20 mouse cellular contexts compared by ENCODE assay signal in the genomic region with DNA sequence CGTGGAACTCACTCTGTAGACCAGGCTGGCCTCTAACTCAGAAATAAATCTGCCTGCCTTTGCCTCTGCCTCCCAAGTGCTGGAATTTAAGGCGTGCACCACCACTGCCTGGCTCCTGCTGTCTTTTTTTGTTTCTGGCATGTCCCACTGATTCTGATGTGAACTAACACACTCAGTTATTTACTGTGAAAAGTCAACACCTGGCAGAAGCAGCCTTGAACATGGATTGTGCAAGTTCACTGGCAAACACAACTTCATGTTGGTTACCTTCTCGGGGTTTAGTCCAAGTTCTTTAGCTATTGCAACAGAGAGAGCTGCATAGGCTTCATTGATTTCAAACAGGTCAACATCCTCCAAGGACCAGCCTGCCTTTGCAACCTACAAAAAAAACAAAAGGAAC. TPM values are rescaled to one million over a fixed set of nuclear protein-coding genes. Genes with fewer than 3 reads are reported as not detected.
A peak's percentile ranks its signal among the peaks of the same experiment; 100 is the strongest.
DNase-seq lines count a peak whose midpoint lies in the region; ATAC-seq and TF ChIP-seq lines count a peak whose summit lies in the region.
"Had no signal": no experiment of that assay in that cellular context is flagged by ENCODE, and none has a peak within 500 bp of the region (broad histone marks: within the 10 kb centered on the region; RNA-seq: fewer than 3 reads in every experiment).

No protein-coding gene starts in this region.

- WGBS in lung, adult 2 months: 63% methylated on average over 3 of the region's 3 CpGs
- 73% methylated on average over 3 of the region's 3 CpGs for WGBS in liver, embryonic 13.5 days (ENCODE audit: insufficient replicate concordance)
- 93% methylated on average over 3 of the region's 3 CpGs for WGBS in hindbrain, embryonic 11.5 days

- no peak for TF ChIP-seq CTCF in lung, adult 2 months (IDR thresholded peaks at IDR 0.05; ENCODE audit: insufficient read depth, low read length)

- ATAC-seq in liver, embryonic 13.5 days (ENCODE audit: low read depth): peak; percentile 43
- no peak for ATAC-seq in hindbrain, embryonic 11.5 days (ENCODE audit: low FRiP score)

- no peak overlapping the region for H3K27ac ChIP-seq in liver, embryonic 13.5 days
- no peak overlapping the region for H3K27ac ChIP-seq in hindbrain, embryonic 11.5 days (ENCODE audit: low read depth, low read length)
- H3K27ac ChIP-seq: embryonic facial prominence, embryonic 13.5 days; hindbrain, embryonic 13.5 days had no signal

- H3K9ac ChIP-seq in liver, embryonic 13.5 days: no peak overlapping the region
- H3K9ac ChIP-seq in hindbrain, embryonic 11.5 days (ENCODE audit: low read depth, low read length): no peak overlapping the region
- H3K9ac ChIP-seq: embryonic facial prominence, embryonic 13.5 days; forebrain, postnatal 0 days; hindbrain, embryonic 13.5 days had no signal

- H3K4me3 ChIP-seq in lung, adult 2 months (replicated peaks; ENCODE audit: extremely low read depth, low read depth, low read length): no peak overlapping the region
- no peak overlapping the region for H3K4me3 ChIP-seq in liver, embryonic 13.5 days (replicated peaks)
- no peak overlapping the region for H3K4me3 ChIP-seq in hindbrain, embryonic 11.5 days (ENCODE audit: low read depth, low read length)
- H3K4me3 ChIP-seq: embryonic facial prominence, embryonic 13.5 days; hindbrain, embryonic 13.5 days had no signal

- H3K9me3 ChIP-seq in liver, embryonic 13.5 days (replicated peaks): no peaks in the 10 kb centered on the region
- H3K9me3 ChIP-seq in hindbrain, embryonic 11.5 days (ENCODE audit: control insufficient read depth, low read length): no peaks in the 10 kb centered on the region
- H3K9me3 ChIP-seq: embryonic facial prominence, embryonic 13.5 days; hindbrain, embryonic 13.5 days had no signal

- no peaks in the 10 kb centered on the region for H3K27me3 ChIP-seq in liver, embryonic 13.5 days
- no peaks in the 10 kb centered on the region for H3K27me3 ChIP-seq in hindbrain, embryonic 11.5 days (ENCODE audit: control insufficient read depth, insufficient read depth, low read length)
- H3K27me3 ChIP-seq: embryonic facial prominence, embryonic 13.5 days; hindbrain, embryonic 13.5 days had no signal

- H3K36me3 ChIP-seq in liver, embryonic 13.5 days: peaks cover 68% of the 10 kb centered on the region
- H3K36me3 ChIP-seq in hindbrain, embryonic 11.5 days (ENCODE audit: control insufficient read depth, insufficient read depth, low read length): peaks cover 26% of the 10 kb centered on the region

- H3K4me1 ChIP-seq in lung, adult 2 months (ENCODE audit: control insufficient read depth, insufficient read depth, low read length): no peaks in the 10 kb centered on the region
- peaks cover 8% of the 10 kb centered on the region; the same call in 1 of the 2 replicates for H3K4me1 ChIP-seq in liver, embryonic 13.5 days (replicated peaks)
- H3K4me1 ChIP-seq in hindbrain, embryonic 11.5 days (replicated peaks; ENCODE audit: control insufficient read depth, insufficient read depth, low read length): no peaks in the 10 kb centered on the region
- H3K4me1 ChIP-seq: embryonic facial prominence, embryonic 13.5 days; hindbrain, embryonic 13.5 days had no signal

- TF ChIP-seq POLR2A in lung, adult 2 months (IDR thresholded peaks at IDR 0.05; ENCODE audit: borderline replicate concordance, extremely low read depth, low read depth, low read length): no peak

- no peak overlapping the region for H3K4me2 ChIP-seq in liver, embryonic 13.5 days
- H3K4me2 ChIP-seq in hindbrain, embryonic 11.5 days (replicated peaks; ENCODE audit: low read depth, low read length): no peak overlapping the region
- H3K4me2 ChIP-seq: embryonic facial prominence, embryonic 13.5 days; heart, embryonic 11.5 days; hindbrain, embryonic 13.5 days had no signal

- peak; percentile 26 for DNase-seq in adrenal gland, adult 2 months
- no peak for DNase-seq in adrenal gland, postnatal 4 days (ENCODE audit: low spot score in 2 of 2)
- peak; percentile 34 for DNase-seq in lung, postnatal 10 days
- no peak for DNase-seq in lung, adult 2 months
- no peak for DNase-seq in liver, embryonic 13.5 days
- DNase-seq in yolk sac, embryonic 10.5 days (ENCODE audit: low spot score): peak; percentile 25
- no peak for DNase-seq in hindbrain, embryonic 11.5 days (ENCODE audit: low spot score)
- no peak for DNase-seq in heart, adult 9 months (ENCODE audit: low spot score in 2 of 2)
- DNase-seq: cerebellum, adult 11 months; cerebellum, postnatal 14 days; forebrain, postnatal 0 days; gastrocnemius, postnatal 36 days; heart, postnatal 10 days; kidney, postnatal 36 days; right cerebral cortex, adult 18-20 months; thymus, postnatal 25 days had no signal

RNA-seq across cellular contexts. Expression of a gene that starts 8.9 kb away (rescaled TPM):
- 10 to 100 TPM; 59.6 to 81.3 TPM for total RNA-seq in adrenal gland, adult 2 months (2021)
- polyA plus RNA-seq in adrenal gland, adult 2 months (2012; rRNA removed): 24.1 and 26.7 TPM in 2 replicates
- 10 to 100 TPM; 86.7 to 89.9 TPM for total RNA-seq in adrenal gland, postnatal 4 days (2021)
- 18.8 and 19.3 TPM in 2 replicates for polyA plus RNA-seq in lung, adult 2 months (2012; rRNA removed)
- 184 and 197 TPM in 2 replicates for polyA plus RNA-seq in liver, embryonic 13.5 days (2015; fragmentation: Nextera tagmentation; extraction: Ambion mirVana)
- polyA plus RNA-seq in hindbrain, embryonic 11.5 days (2014; fragmentation: Nextera tagmentation; extraction: Ambion mirVana): 162 and 171 TPM in 2 replicates

RNA-seq across cellular contexts. Expression of a gene that starts 9.5 kb away (rescaled TPM):
- total RNA-seq in adrenal gland, adult 2 months (2021): 100 to 1,000 TPM; 208 to 230 TPM
- polyA plus RNA-seq in adrenal gland, adult 2 months (2012; rRNA removed): 27.8 and 34.9 TPM in 2 replicates
- 100 to 1,000 TPM; 256 to 260 TPM for total RNA-seq in adrenal gland, postnatal 4 days (2021)
- polyA plus RNA-seq in lung, adult 2 months (2012; rRNA removed): 39.7 and 47.7 TPM in 2 replicates
- polyA plus RNA-seq in liver, embryonic 13.5 days (2015; fragmentation: Nextera tagmentation; extraction: Ambion mirVana): 346 and 426 TPM in 2 replicates
- polyA plus RNA-seq in hindbrain, embryonic 11.5 days (2014; fragmentation: Nextera tagmentation; extraction: Ambion mirVana): 546 and 558 TPM in 2 replicates

RNA-seq across cellular contexts. Expression of a gene that starts 15.0 kb away (rescaled TPM):
- total RNA-seq in adrenal gland, adult 2 months (2021): 1 to 10 TPM; 4.6 TPM
- 1.5 and 2.8 TPM in 2 replicates for polyA plus RNA-seq in adrenal gland, adult 2 months (2012; rRNA removed)
- 1 to 10 TPM; 3.1 to 3.6 TPM for total RNA-seq in adrenal gland, postnatal 4 days (2021)
- polyA plus RNA-seq in lung, adult 2 months (2012; rRNA removed): 1.3 and 1.9 TPM in 2 replicates
- polyA plus RNA-seq in liver, embryonic 13.5 days (2015; fragmentation: Nextera tagmentation; extraction: Ambion mirVana): 0.40 and 0.66 TPM in 2 replicates
- polyA plus RNA-seq in hindbrain, embryonic 11.5 days (2014; fragmentation: Nextera tagmentation; extraction: Ambion mirVana): 1.0 and 1.5 TPM in 2 replicates
- total RNA-seq: gastrocnemius, postnatal 36 days; monocyte, adult 5-6 weeks had no signal

RNA-seq across cellular contexts. Expression of a gene that starts 15.4 kb away (rescaled TPM):
- 1 to 10 TPM; 2.4 to 6.4 TPM for total RNA-seq in adrenal gland, adult 2 months (2021)
- polyA plus RNA-seq in adrenal gland, adult 2 months (2012; rRNA removed): 0.15 and 0.33 TPM in 2 replicates
- total RNA-seq in adrenal gland, postnatal 4 days (2021): 1 to 10 TPM in 1 of 2 experiments, under 1 TPM in 1; 0.87 to 6.9 TPM
- 0.24 and 0.51 TPM in 2 replicates for polyA plus RNA-seq in lung, adult 2 months (2012; rRNA removed)
- polyA plus RNA-seq in liver, embryonic 13.5 days (2015; fragmentation: Nextera tagmentation; extraction: Ambion mirVana): 1.9 and 2.6 TPM in 2 replicates
- polyA plus RNA-seq in hindbrain, embryonic 11.5 days (2014; fragmentation: Nextera tagmentation; extraction: Ambion mirVana): 0.71 and 1.2 TPM in 2 replicates
- total RNA-seq: gastrocnemius, postnatal 36 days; heart, postnatal 10 days; monocyte, adult 5-6 weeks had no signal

RNA-seq across cellular contexts. Expression of a gene that starts 35.5 kb away (rescaled TPM):
- total RNA-seq in adrenal gland, adult 2 months (2021): 100 to 1,000 TPM; 108 to 139 TPM
- 19.4 and 20.3 TPM in 2 replicates for polyA plus RNA-seq in adrenal gland, adult 2 months (2012; rRNA removed)
- total RNA-seq in adrenal gland, postnatal 4 days (2021): 10 to 100 TPM; 56.5 to 57.6 TPM
- polyA plus RNA-seq in lung, adult 2 months (2012; rRNA removed): 13.0 and 19.4 TPM in 2 replicates
- polyA plus RNA-seq in liver, embryonic 13.5 days (2015; fragmentation: Nextera tagmentation; extraction: Ambion mirVana): 87.7 and 104 TPM in 2 replicates
- polyA plus RNA-seq in hindbrain, embryonic 11.5 days (2014; fragmentation: Nextera tagmentation; extraction: Ambion mirVana): 244 and 372 TPM in 2 replicates

Comparison
In these comparisons a context has a peak if more than half of its experiments do, and no peak if none do; other contexts are left out.
1. DNase-seq: peak in adrenal gland, adult 2 months (single experiment), lung, postnatal 10 days (single experiment) and yolk sac, embryonic 10.5 days (single experiment); none in adrenal gland, postnatal 4 days (0 of 2), lung, adult 2 months (single experiment), liver, embryonic 13.5 days (single experiment), hindbrain, embryonic 11.5 days (single experiment) and heart, adult 9 months (0 of 2).